Mouse (Mus musculus): ENCODE measurements around the gene Tm7sf2. TPM values are rescaled to one million over a fixed set of nuclear protein-coding genes. Genes with fewer than 3 reads are reported as not detected.

Tm7sf2 gene
- total and polyA plus RNA-seq, 3 experiments = 15.0 to 24.0 (median 17.2) TPM

- Histone ChIP-seq H3K27me3 (ENCODE audit: insufficient read depth, low read length) (no peaks in the 10 kb centered on the region), H3K4me3 (ENCODE audit: low read depth, low read length) (peak within 1 kb of the TSS; percentile 97), H3K9me3 (replicated peaks) (no peaks in the 10 kb centered on the region), H3K4me1 (ENCODE audit: insufficient read depth, low read depth, low read length) (peaks cover 68% of the 10 kb centered on the region), H3K36me3 (replicated peaks) (peaks cover 75% of the 10 kb centered on the region)
- DNase-seq (ENCODE audit: low spot score) = peak; percentile 80
- peak; percentile 69 for ATAC-seq (ENCODE audit: extremely low read depth, insufficient number of reproducible peaks, low FRiP score, poor library complexity, severe bottlenecking)
- TF ChIP-seq TAL1 (conservative IDR thresholded peaks at IDR 0.05; ENCODE audit: low read depth, low read length) = no peak
- TF ChIP-seq POLR2AphosphoS5 (IDR thresholded peaks at IDR 0.05; ENCODE audit: insufficient replicate concordance, low read depth, low read length) = no peak
- no peak for TF ChIP-seq CTCF (IDR thresholded peaks at IDR 0.05; ENCODE audit: low read depth, low read length)
- no peak for TF ChIP-seq GATA1 (IDR thresholded peaks at IDR 0.05; ENCODE audit: borderline replicate concordance, low read length)
- TF ChIP-seq GATA2 (IDR thresholded peaks at IDR 0.05; ENCODE audit: borderline replicate concordance, low read depth, low read length) = no peak
These were observed 10.7 kb downstream of the Tm7sf2 start, which contains the start of the genes Mrpl49 and Fau for GRCm38 (mm10) chr19:6057313-6058096. Gene Mrpl49, minus strand, starts transcription at chr19:6057785. Gene Fau, plus strand, starts transcription at chr19:6057844.

GRCm38 (mm10) chr19:6056696-6057095 lies 11.5 kb downstream of the Tm7sf2 start:
- Histone ChIP-seq H3K4me3 (ENCODE audit: low read depth, low read length) (peak overlapping the region; percentile 97), H3K4me1 (ENCODE audit: insufficient read depth, low read depth, low read length) (peaks cover 68% of the 10 kb centered on the region), H3K9me3 (replicated peaks) (no peaks in the 10 kb centered on the region), H3K27me3 (ENCODE audit: insufficient read depth, low read length) (no peaks in the 10 kb centered on the region), H3K36me3 (replicated peaks) (peaks cover 75% of the 10 kb centered on the region)
- DNase-seq (ENCODE audit: low spot score) (no peak), ATAC-seq (ENCODE audit: extremely low read depth, insufficient number of reproducible peaks, low FRiP score, poor library complexity, severe bottlenecking) (no peak)
- TF ChIP-seq CTCF (IDR thresholded peaks at IDR 0.05; ENCODE audit: low read depth, low read length) (no peak), GATA1 (IDR thresholded peaks at IDR 0.05; ENCODE audit: borderline replicate concordance, low read length) (no peak), GATA2 (IDR thresholded peaks at IDR 0.05; ENCODE audit: borderline replicate concordance, low read depth, low read length) (no peak), POLR2AphosphoS5 (IDR thresholded peaks at IDR 0.05; ENCODE audit: insufficient replicate concordance, low read depth, low read length) (no peak), TAL1 (conservative IDR thresholded peaks at IDR 0.05; ENCODE audit: low read depth, low read length) (no peak)

GRCm38 (mm10) chr19:6054296-6054695 lies 13.9 kb downstream of the Tm7sf2 start:
- no peak for DNase-seq (ENCODE audit: low spot score)
- H3K9me3 ChIP-seq (replicated peaks) = no peaks in the 10 kb centered on the region
- ATAC-seq (ENCODE audit: extremely low read depth, insufficient number of reproducible peaks, low FRiP score, poor library complexity, severe bottlenecking) = no peak
- TF ChIP-seq TAL1 (conservative IDR thresholded peaks at IDR 0.05; ENCODE audit: low read depth, low read length) (no peak), POLR2AphosphoS5 (IDR thresholded peaks at IDR 0.05; ENCODE audit: insufficient replicate concordance, low read depth, low read length) (no peak), GATA1 (IDR thresholded peaks at IDR 0.05; ENCODE audit: borderline replicate concordance, low read length) (no peak), CTCF (IDR thresholded peaks at IDR 0.05; ENCODE audit: low read depth, low read length) (no peak), GATA2 (IDR thresholded peaks at IDR 0.05; ENCODE audit: borderline replicate concordance, low read depth, low read length) (no peak)
- no peaks in the 10 kb centered on the region for H3K27me3 ChIP-seq (ENCODE audit: insufficient read depth, low read length)
- H3K4me3 ChIP-seq (ENCODE audit: low read depth, low read length) = no peak overlapping the region
- H3K36me3 ChIP-seq (replicated peaks) = peaks cover 86% of the 10 kb centered on the region
- peaks cover 75% of the 10 kb centered on the region for H3K4me1 ChIP-seq (ENCODE audit: insufficient read depth, low read depth, low read length)

GRCm38 (mm10) chr19:6052516-6052915 lies 15.7 kb downstream of the Tm7sf2 start:
- peaks cover 91% of the 10 kb centered on the region for H3K36me3 ChIP-seq (replicated peaks)
- H3K4me1 ChIP-seq (ENCODE audit: insufficient read depth, low read depth, low read length) = peaks cover 86% of the 10 kb centered on the region
- H3K9me3 ChIP-seq (replicated peaks) = no peaks in the 10 kb centered on the region
- H3K27me3 ChIP-seq (ENCODE audit: insufficient read depth, low read length) = no peaks in the 10 kb centered on the region
- no peak for ATAC-seq (ENCODE audit: extremely low read depth, insufficient number of reproducible peaks, low FRiP score, poor library complexity, severe bottlenecking)
- TF ChIP-seq GATA2 (IDR thresholded peaks at IDR 0.05; ENCODE audit: borderline replicate concordance, low read depth, low read length) = no peak
- no peak overlapping the region for H3K4me3 ChIP-seq (ENCODE audit: low read depth, low read length)
- no peak for DNase-seq (ENCODE audit: low spot score)

- H3K9me3 ChIP-seq (replicated peaks) = no peaks in the 10 kb centered on the region
- peaks cover 73% of the 10 kb centered on the region for H3K4me1 ChIP-seq (ENCODE audit: insufficient read depth, low read depth, low read length)
- ATAC-seq (ENCODE audit: extremely low read depth, insufficient number of reproducible peaks, low FRiP score, poor library complexity, severe bottlenecking) (no peak), DNase-seq (ENCODE audit: low spot score) (no peak)
- H3K36me3 ChIP-seq (replicated peaks) = peaks cover 67% of the 10 kb centered on the region
- H3K27me3 ChIP-seq (ENCODE audit: insufficient read depth, low read length) = no peaks in the 10 kb centered on the region
- H3K4me3 ChIP-seq (ENCODE audit: low read depth, low read length) = peak overlapping the region; percentile 90; the same call in 1 of the 2 replicates
- no peak for TF ChIP-seq TAL1 (conservative IDR thresholded peaks at IDR 0.05; ENCODE audit: low read depth, low read length)
- no peak for TF ChIP-seq GATA2 (IDR thresholded peaks at IDR 0.05; ENCODE audit: borderline replicate concordance, low read depth, low read length)
- no peak for TF ChIP-seq CTCF (IDR thresholded peaks at IDR 0.05; ENCODE audit: low read depth, low read length)
- TF ChIP-seq POLR2AphosphoS5 (IDR thresholded peaks at IDR 0.05; ENCODE audit: insufficient replicate concordance, low read depth, low read length) = no peak
- no peak for TF ChIP-seq GATA1 (IDR thresholded peaks at IDR 0.05; ENCODE audit: borderline replicate concordance, low read length)
These were observed 19.3 kb downstream of the Tm7sf2 start for GRCm38 (mm10) chr19:6048681-6049410.

- H3K4me3 ChIP-seq (ENCODE audit: low read depth, low read length) = peak overlapping the region; percentile 90
- peaks cover 64% of the 10 kb centered on the region for H3K4me1 ChIP-seq (ENCODE audit: insufficient read depth, low read depth, low read length)
- H3K36me3 ChIP-seq (replicated peaks) = peaks cover 57% of the 10 kb centered on the region
- ATAC-seq (ENCODE audit: extremely low read depth, insufficient number of reproducible peaks, low FRiP score, poor library complexity, severe bottlenecking) = no peak
- TF ChIP-seq POLR2AphosphoS5 (IDR thresholded peaks at IDR 0.05; ENCODE audit: insufficient replicate concordance, low read depth, low read length) = no peak
- TF ChIP-seq CTCF (IDR thresholded peaks at IDR 0.05; ENCODE audit: low read depth, low read length) = no peak
- no peak for TF ChIP-seq GATA1 (IDR thresholded peaks at IDR 0.05; ENCODE audit: borderline replicate concordance, low read length)
- no peak for TF ChIP-seq TAL1 (conservative IDR thresholded peaks at IDR 0.05; ENCODE audit: low read depth, low read length)
- TF ChIP-seq GATA2 (IDR thresholded peaks at IDR 0.05; ENCODE audit: borderline replicate concordance, low read depth, low read length) = no peak
- no peaks in the 10 kb centered on the region for H3K27me3 ChIP-seq (ENCODE audit: insufficient read depth, low read length)
- DNase-seq (ENCODE audit: low spot score) = no peak
- H3K9me3 ChIP-seq (replicated peaks) = no peaks in the 10 kb centered on the region
These were observed 20.3 kb downstream of the Tm7sf2 start for GRCm38 (mm10) chr19:6047899-6048166.

Measured in G1E (cell line).